Mouse (Mus musculus) adrenal gland, postnatal 4 days (tissue): ENCODE data around the gene Inka2. TPM values are rescaled to one million over a fixed set of nuclear protein-coding genes. Genes with fewer than 3 reads are reported as not detected.

ENCODE experiments used
- DNase-seq, 2 experiments: peaks; one replicate each; pipeline ENCODE4 v3.0.0; 2021 to 2022; ENCODE audit warnings: low spot score in 2 of 2, mixed read lengths in 2 of 2
- total RNA-seq, 2 experiments: library from RNA; stranded (reverse); gene quantifications; 2 replicates each; pipeline ENCODE4 v1.2.3; 2021

Gene Inka2
- total RNA-seq, 2 experiments from 2014 or later = 3.5 to 3.8 TPM

DNA sequence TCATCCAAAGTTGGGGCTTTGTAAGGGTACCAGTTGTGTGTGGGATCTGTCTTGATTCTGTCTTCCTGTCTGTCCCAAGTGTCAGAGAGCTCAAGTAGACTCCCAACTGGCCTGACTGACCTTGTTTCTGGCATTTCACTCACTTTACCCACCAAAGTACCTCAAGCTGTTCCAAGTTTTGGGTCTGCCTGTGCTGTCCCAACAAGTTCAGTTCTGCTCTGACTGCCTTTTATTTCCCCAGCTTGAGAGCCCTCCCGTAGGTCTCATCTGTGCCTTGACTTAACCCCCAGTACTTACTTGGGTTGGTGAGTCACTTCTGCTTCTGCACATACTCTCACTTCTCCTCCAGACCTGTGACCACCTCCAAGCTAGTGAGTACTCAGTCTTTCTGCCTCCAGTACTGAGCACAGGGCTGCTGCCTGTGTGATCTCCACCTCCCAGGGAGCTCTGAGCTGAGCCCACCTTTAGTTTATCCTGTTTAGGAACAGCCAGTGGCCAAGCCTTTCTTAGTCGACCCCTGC is 17.3 kb downstream of the Inka2 start:
- DNase-seq = no peak

DNA sequence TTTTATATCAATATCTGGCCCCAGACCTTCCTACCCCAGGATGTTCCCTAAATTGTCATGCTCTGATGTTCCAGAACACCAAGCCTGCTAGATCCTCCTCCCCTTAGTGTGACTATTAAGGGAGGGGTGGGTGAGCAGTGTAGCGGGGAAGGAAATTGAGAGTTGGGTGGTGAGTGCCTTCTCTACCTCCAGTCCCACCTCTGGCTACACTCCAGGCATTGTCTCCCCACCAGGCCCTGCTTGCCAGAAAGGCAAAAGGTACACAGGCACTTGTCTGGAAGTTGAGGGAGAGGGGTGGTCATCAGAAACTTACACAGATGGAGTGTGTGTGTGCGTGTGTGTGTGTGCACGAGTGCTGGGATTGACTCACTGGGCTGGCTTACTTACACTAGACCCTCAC is 18.1 kb downstream of the Inka2 start:
- DNase-seq = no peak

DNA sequence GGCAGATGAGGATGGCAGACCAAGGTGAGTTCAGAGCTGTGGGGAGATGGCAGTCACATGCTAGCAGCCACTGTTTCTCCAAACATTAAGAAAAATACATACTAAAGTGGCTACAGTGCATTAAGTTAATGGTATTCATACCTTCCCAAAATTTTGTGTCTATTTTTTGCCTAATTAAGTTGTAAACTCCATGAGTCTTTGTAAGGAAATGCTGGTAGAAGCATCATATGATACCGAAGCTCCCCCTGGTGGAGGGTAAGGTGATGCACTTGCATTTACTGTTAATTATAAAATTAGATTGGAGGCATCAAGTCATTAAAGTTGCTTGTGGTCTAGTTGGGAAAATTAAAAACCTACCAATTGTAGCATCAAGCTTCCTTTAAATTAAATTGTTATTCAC is 21.6 kb downstream of the Inka2 start:
- DNase-seq = no peak

DNA sequence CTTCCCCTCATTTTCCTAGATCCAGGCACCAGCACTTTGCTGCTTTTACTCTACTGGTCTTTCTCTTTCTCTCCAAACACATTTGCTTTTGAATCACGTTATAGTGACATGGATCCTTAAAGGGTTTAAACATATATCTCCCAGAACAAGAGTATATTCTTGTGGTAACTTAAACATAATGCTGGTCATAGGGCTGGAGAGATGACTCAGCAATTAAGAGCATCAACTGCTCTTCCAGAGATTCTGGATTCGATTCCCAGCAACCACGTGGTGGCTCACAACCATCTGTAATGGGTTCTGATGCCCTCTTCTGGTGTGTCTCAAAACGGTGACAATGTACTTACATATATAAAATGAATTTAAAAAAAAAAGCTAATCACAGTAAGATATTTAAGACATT is 28.0 kb downstream of the Inka2 start:
- DNase-seq = no peak

DNA sequence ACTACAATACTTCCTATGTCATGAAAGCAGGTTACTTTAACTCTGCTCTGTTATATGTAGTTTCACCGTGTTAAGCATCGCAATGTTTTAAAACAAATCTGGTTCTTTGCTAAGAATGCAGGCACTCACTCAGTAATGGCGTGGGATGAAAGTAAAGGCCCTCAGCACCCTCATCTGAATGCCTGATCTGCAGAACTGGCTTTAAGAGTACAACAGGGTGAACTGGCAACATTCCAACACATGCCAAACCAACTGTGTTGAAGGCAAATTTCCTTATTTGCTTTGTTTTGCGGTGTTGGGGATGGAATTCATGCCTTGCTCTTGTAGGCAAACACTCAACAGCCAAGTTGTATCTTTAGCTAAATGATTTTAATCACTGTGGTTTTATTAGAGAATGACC is 29.1 kb downstream of the Inka2 start:
- DNase-seq = no peak

DNA sequence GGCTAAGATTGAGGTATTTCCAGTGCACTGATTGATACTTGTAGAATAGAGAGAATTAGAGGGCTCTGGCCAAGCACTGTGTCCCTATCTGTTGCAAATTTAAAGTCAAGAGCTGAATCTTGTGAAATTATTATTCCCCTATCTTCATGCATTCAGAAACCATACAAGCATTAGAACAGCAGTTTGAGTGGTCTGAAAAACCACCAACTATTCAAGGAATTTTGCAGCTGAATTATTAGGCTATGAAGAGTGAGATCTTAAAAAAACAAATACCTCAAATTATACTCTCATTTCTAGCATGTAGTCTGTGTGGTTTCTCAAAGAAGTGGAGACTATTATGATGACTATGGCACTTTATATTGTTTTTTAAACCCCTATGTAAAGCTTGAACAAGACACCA is 30.9 kb downstream of the Inka2 start:
- DNase-seq = no peak

DNA sequence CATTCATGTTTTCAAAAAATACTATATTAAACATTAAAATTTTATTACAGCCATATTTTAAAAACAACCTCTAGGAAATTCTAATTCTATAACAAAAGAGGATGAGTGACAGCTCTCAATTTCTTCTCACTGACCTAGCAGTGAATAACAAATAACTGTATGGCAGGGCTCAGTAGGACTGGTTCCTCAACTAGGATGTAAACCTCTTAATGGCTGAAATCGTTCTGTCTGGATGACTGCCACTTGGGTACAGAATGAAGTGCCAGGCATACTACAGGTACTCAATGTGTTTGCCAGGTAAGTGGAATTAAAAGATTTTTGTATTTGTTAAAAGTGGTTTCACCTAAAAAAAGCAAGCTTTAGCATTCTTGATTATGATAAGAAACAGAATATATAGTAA is 31.7 kb downstream of the Inka2 start:
- no peak for DNase-seq

DNA sequence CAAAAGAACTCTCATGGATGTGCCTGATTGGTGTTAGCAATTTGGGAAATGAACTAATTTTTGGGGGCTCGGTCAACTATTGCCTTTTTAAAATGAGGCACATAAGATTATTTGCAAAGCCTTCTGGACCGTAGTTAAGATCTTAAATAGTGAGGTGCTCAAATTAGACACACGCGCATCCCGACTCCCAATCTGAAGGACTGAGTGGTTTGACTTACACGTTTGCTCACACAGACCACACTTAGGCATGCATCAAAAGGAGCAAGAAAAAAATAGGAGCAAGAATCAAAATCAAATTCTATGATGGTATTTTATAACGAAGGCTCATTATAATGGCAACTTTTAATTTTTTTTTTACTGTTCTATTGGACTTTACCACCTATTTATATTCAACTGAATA is 32.7 kb downstream of the Inka2 start:
- no peak for DNase-seq

DNA sequence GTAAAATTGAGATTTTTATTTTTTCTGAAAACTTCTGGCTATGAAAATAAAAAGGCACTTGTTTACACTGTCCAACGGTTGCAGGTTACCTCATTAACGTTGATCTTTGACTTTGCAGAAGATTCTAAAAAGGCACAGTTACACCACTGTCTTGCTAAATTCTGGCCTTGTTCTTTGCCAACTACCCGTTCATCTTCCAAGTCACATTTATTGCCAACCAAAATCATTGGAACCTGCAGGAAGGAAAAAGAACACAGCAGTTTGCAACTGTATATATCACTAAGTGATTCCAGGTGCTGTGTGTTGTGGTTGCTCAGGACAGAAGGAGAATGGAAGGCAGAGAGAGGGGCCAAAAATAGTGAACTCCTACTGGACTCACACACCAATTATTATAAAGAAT is 33.3 kb downstream of the Inka2 start:
- no peak for DNase-seq

DNA sequence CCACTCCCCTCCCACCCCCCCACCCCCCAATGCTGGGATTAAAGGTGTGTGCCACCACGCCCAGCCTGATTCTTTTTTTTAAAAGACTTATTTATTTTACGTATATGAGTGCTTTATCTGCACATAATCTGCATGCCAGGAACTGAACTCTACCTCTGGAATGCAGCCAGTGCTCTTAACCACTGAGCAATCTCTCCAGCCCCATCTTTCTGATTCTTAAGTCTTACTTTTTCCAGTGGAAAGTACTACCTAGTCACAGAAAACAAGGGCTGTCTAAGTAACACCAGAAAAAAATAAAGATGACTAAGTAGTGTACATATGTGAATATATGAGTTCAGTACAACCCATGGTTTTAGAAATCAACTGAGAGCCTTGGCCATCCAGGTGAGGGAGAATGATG is 42.1 kb downstream of the Inka2 start:
- DNase-seq = no peak

DNA sequence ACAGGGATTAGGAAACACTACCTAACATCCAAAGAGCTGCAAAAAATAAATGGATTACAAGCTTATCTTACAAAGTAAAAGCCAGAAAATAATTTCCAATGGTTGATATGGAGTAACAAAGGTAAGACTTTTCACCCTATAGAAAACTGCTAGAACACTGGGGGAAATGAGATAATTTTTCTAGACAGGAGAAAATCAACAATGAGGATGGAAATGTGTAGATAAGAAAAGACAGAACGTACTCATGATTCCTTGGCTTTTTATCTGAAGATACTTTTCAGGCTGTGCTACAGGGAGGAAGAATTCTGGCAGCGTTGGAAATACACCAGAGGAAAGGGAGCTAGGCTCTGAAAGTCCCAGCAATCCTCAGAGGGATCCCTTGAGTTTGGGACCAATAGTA is 46.4 kb downstream of the Inka2 start:
- no peak for DNase-seq

DNA sequence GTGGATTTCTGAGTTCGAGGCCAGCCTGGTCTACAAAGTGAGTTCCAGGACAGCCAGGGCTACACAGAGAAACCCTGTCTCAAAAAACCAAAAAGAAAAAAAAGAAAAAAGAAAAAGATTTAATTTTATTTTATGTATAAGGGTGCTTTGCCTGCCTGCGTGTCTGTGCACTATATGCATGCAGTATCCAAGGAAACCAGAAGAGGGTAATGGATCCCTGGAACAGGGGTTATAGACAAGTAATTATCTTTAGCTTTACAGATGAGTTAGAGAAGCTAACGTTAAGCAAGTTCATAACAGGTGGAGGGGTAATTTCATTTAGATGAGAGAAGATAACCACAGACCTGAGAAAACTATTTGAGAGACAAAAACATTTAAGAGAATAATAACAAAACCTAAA is 49.8 kb downstream of the Inka2 start:
- no peak for DNase-seq

DNA sequence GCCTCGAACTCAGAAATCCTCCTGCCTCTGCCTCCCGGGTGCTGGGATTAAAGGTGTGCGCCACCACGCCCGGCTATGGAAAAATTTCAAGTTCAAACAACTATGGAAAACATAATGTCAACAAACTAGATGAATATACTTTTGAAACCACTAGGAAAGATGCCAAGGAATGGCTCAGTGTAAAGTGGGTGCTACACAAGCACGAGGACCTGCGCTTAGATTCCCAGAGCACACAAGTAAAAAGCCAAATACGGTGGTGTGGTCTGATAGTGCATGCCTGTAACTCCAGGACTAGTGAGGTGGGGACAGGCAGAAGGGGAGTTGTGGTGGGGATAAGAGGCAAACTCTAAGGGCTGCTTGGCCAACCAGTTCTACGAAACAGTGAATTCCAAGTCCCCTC is 50.7 kb downstream of the Inka2 start:
- DNase-seq = no peak

DNA sequence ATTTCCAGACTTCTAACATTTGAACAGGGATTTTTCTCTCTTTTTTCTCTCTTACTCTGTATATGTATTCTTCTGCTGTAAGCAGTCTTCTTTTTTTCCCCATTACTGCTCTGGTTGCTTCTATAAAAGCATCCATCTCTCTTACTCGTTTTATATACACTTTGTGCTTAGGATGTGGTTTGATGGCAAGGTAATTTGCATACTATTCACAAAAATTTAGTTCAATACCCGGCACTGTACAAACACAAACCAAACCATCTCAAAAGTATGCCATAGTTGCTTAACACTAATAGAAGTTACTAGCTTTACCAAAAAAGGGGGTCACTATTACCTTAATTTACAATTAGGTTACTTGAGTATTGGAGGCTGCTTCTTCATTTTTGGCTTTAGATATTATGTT is 52.1 kb downstream of the Inka2 start:
- DNase-seq = no peak

DNA sequence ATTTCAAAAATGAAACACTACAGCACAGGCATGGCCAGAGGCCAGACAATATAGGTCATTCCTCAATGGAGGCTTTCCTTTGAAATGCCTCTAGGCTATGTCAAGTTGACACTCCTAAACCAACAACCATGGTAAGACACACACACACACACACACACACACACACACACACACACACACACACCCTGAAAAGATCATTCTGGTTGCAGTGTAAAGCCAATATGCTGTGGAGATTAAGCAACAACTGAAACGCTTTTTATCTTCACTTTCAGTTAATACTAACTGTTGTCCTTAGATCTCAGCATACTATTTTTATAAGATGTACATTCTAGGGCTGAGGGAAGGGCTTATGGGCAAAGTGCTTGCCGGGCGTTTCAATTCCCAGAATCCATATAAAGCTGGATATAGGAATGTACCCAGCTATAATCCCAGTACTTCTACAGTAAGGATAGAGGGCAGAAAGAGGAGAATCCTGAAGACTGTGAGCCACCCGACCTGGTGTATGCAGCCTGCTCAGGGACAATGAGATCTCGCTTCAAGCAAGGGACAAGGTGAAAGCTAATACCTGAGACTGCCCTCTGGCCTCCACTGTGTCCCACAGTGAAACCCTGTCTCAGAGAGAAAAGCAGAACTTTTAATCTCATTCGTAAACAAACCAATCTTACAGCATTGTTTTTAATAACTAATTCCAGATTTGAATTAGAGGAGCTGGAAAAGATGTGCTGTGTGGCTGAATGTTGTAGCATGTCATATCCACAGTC is 53.1 kb downstream of the Inka2 start:
- no peak for DNase-seq

DNA sequence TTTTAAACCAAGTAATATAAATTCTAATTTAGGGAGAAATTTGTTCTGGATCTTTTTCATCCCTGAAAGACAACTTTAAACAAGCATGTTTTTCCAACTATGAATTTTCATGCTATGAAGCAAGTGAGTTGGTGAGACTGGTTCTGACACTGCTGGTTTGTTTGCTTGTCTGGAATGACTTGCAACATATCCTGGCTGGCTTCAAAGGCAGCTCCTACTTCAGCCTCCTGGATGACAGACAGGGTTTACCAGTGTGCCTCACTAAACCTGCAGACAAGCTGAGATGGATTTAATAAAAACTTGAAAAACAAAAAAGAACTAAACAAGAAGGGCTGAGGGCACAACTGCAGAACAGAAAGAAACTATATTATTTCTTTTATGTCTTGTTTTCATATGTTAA is 53.7 kb downstream of the Inka2 start:
- no peak for DNase-seq

DNA sequence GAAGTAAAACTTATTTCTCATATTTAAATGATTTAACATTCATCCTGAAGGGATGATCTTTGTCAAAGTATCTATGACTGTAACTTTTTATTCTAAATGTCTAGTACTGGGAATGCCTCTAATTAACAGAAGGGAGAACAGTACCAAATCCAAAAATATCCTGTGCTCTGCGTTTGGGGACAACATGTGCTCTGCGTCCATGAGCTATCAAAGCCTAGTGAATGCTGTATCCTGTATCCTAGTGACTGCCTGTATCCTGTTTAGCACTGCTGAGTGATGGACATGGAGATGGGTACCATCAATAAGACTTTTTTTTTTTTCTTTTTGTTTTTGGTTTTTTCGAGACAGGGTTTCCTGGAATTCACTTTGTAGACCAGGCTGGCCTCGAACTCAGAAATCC is 54.3 kb downstream of the Inka2 start:
- no peak for DNase-seq

DNA sequence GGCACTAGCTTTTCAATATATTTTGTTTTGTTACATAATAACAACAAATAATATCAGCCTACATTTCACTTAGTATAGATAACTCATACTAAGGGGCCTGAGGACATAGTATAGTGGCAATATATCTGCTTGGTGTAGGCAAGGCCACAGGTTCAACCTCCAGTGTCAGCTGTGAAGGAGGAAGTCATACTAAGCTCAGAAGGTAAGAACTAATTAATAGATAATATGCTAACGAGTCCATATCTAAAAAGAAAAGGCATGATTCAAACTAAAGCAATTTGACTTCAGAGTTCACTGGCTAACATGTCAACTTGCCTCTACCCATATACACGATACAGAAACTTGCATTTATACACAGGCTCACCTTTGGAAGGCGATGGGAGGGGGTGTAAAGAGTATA is 55.7 kb downstream of the Inka2 start:
- no peak for DNase-seq

DNA sequence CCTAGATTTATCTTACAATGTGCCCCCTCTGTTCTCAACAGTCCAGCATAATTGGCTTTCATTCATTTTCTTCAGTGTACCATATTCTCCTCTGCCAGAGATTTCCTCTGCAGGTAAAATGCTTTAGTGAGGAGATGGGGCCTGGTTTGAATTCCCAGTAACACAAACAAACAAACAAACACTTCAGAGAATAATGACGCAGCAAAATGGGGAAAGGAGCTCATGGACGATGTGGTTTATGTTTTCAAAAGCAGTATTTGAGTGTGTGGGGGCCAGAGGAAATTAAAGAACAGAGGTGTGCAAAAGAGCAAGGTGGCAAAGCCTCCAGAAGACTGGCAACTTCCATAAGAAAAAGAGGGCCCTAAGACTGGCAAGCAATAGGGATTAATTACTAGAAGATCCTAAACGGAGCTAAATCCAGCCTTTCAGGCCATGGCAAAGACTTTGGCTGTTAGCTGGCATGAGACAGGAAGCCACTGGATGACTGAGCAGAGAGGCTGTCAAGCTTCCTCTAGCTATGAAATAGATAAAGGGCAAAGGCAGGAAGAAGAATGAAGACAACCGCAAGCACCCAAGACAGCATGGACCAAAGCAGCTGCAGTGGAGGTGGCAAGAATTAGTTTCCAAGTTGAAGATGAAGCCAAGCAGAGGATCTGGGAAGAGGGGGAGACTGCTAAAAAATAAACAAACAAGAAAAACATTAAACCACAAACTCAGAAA is 58.9 kb downstream of the Inka2 start:
- DNase-seq = no peak

DNA sequence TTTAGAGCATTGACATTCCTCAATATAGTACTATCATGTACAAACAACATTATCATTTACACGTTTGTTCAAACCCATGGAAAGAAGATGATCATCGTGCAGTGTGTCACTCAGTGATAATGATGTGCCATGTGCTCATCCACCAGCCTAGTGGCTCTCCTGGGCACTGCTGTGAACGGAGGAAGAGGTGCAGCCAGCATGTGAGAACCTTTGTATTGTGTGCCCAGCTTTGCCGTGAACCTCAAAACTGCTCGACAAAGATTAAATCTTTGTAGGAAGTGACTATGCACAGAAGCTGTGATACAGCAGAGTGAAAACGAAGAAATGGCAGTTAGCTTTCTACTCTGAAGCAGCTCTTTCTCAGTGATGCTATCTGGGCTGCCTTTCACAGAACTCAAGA is 64.1 kb downstream of the Inka2 start:
- DNase-seq = no peak

DNA sequence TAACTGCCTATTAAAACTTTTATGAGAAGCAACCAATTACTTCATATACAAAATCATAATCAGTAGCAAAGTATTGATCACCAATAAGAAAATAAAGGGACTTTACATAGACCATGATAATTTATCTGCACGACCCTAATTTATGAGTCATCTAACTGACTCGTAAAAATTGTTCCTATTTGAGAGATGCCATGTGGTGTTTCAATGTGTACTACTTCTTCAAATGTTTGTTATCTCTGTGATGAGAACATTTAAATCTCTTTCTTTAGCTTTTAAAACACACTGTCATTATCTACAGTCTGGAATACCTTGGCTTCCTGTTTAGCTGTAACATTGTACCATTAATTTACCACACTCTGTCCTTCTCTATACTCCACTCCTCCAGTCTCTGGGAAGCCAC is 65.0 kb downstream of the Inka2 start:
- DNase-seq = no peak
